Mouse (Mus musculus) CH12.LX (cell line): ENCODE data around the gene Cars. TPM values are rescaled to one million over a fixed set of nuclear protein-coding genes. Genes with fewer than 3 reads are reported as not detected.

Experiments
- DNase-seq: peaks from one replicate; pipeline ENCODE4 v3.0.0-alpha.2; 2013; ENCODE audit errors: extremely low read depth
- H3K27ac ChIP-seq: 2 replicates; pipeline ENCODE4 v1.5.1; 2012; ENCODE audit warnings: low read depth, mild to moderate bottlenecking, control low read depth, moderate library complexity; ENCODE audit not compliant: insufficient read depth
- H3K27me3 ChIP-seq: replicated peaks from 2 replicates; pipeline ENCODE3; 2012; ENCODE audit warnings: inconsistent platforms
- H3K36me3 ChIP-seq, 2 experiments: replicated peaks in 1 of 2; 2 replicates each; pipeline versions ENCODE3 to v1.6.1; 2012; ENCODE audit warnings: inconsistent platforms in 1 of 2, low read length in 1 of 2, mild to moderate bottlenecking in 1 of 2, mixed read lengths in 1 of 2, moderate library complexity in 1 of 2; ENCODE audit not compliant: control insufficient read depth in 1 of 2, insufficient read depth in 1 of 2
- H3K4me1 ChIP-seq, 2 experiments: 2 replicates each; pipeline ENCODE4 v1.6.1; 2012; ENCODE audit warnings: inconsistent platforms in 1 of 2, moderate library complexity in 1 of 2; ENCODE audit not compliant: insufficient read depth in 2 of 2, control insufficient read depth in 1 of 2
- H3K4me2 ChIP-seq: 2 replicates; pipeline ENCODE4 v1.6.1; 2012; ENCODE audit warnings: low read depth, mild to moderate bottlenecking, control low read depth; ENCODE audit not compliant: poor library complexity, insufficient read depth, severe bottlenecking
- H3K4me3 ChIP-seq, 3 experiments: fragments of 150-350 bp in 1 of 3; sonication (generic) in 1 of 3; replicated peaks in 1 of 3; 2 replicates each; pipeline versions ENCODE3 to v1.5.1; 2011 to 2012; ENCODE audit warnings: low read depth in 2 of 3, low read length in 2 of 3, mild to moderate bottlenecking in 2 of 3, moderate library complexity in 2 of 3, control low read depth in 1 of 3, improper control_type of control experiment in 1 of 3, inconsistent platforms in 1 of 3, mixed read lengths in 1 of 3; ENCODE audit not compliant: poor library complexity in 1 of 3
- H3K79me2 ChIP-seq: replicated peaks from 2 replicates; pipeline ENCODE4 v1.6.1; 2012; ENCODE audit warnings: mild to moderate bottlenecking, moderate library complexity; ENCODE audit not compliant: control insufficient read depth, poor library complexity, insufficient read depth, severe bottlenecking; ENCODE audit errors: extremely low read depth
- H3K9ac ChIP-seq: 2 replicates; pipeline ENCODE4 v1.6.1; 2012; ENCODE audit warnings: low read depth, mild to moderate bottlenecking, control low read depth, moderate library complexity; ENCODE audit not compliant: insufficient read depth
- H3K9me3 ChIP-seq: replicated peaks from 2 replicates; pipeline ENCODE3; 2012; ENCODE audit warnings: low read length, inconsistent platforms, mixed read lengths
- BHLHE40 ChIP-seq: IDR thresholded peaks from 2 replicates; pipeline ENCODE4 v1.6.1; 2011; ENCODE audit warnings: mild to moderate bottlenecking, low read depth, low read length, improper control_type of control experiment
- CHD2 ChIP-seq: IDR thresholded peaks from 2 replicates; pipeline ENCODE4 v1.6.1; 2011; ENCODE audit warnings: low read length, improper control_type of control experiment
- CTCF ChIP-seq, 2 experiments: IDR thresholded peaks in 1 of 2; conservative IDR thresholded peaks in 1 of 2; 2 replicates each; pipeline ENCODE4 v1.5.1; 2011 to 2012; ENCODE audit warnings: low read depth in 2 of 2, low read length in 2 of 2, improper control_type of control experiment in 1 of 2, inconsistent platforms in 1 of 2, mild to moderate bottlenecking in 1 of 2, moderate library complexity in 1 of 2
- E2F4 ChIP-seq: IDR thresholded peaks from 2 replicates; pipeline ENCODE4 v1.6.1; 2011; ENCODE audit warnings: low read depth, low read length, improper control_type of control experiment; ENCODE audit not compliant: insufficient replicate concordance
- JUN ChIP-seq: IDR thresholded peaks from 2 replicates; pipeline ENCODE4 v1.6.1; 2011; ENCODE audit warnings: low read depth, mild to moderate bottlenecking, low read length, improper control_type of control experiment, moderate library complexity; ENCODE audit not compliant: insufficient read depth
- MAZ ChIP-seq: IDR thresholded peaks from 2 replicates; pipeline ENCODE4 v1.6.1; 2012; ENCODE audit warnings: low read depth, mild to moderate bottlenecking, inconsistent platforms, low read length, improper control_type of control experiment, moderate library complexity
- MEF2A ChIP-seq: IDR thresholded peaks from 2 replicates; pipeline ENCODE4 v1.6.1; 2014; ENCODE audit warnings: low read depth, mild to moderate bottlenecking, inconsistent platforms, low read length, improper control_type of control experiment, borderline replicate concordance
- MXI1 ChIP-seq: IDR thresholded peaks from 2 replicates; pipeline ENCODE4 v1.6.1; 2011; ENCODE audit warnings: mild to moderate bottlenecking, low read depth, low read length, improper control_type of control experiment
- NELFE ChIP-seq: IDR thresholded peaks from 2 replicates; pipeline ENCODE4 v1.6.1; 2011; ENCODE audit warnings: low read depth, low read length, improper control_type of control experiment
- NRF1 ChIP-seq: IDR thresholded peaks from 2 replicates; pipeline ENCODE4 v1.6.1; 2014; ENCODE audit warnings: low read depth, mild to moderate bottlenecking, inconsistent platforms, low read length, improper control_type of control experiment, moderate library complexity
- PAX5 ChIP-seq: IDR thresholded peaks from 2 replicates; pipeline ENCODE4 v1.6.1; 2012; ENCODE audit warnings: low read length, inconsistent platforms, mixed read lengths
- POLR2A ChIP-seq: IDR thresholded peaks from 2 replicates; pipeline ENCODE4 v1.6.1; 2011; ENCODE audit warnings: low read depth, mild to moderate bottlenecking, improper control_type of control experiment, low read length
- POLR2AphosphoS2 ChIP-seq: IDR thresholded peaks from 2 replicates; pipeline ENCODE4 v1.6.1; 2011; ENCODE audit warnings: low read depth, low read length, improper control_type of control experiment
- RCOR1 ChIP-seq: conservative IDR thresholded peaks from 2 replicates; pipeline ENCODE4 v1.6.1; 2012; ENCODE audit warnings: low read depth, mild to moderate bottlenecking, inconsistent platforms, low read length, improper control_type of control experiment
- SMC3 ChIP-seq: IDR thresholded peaks from 2 replicates; pipeline ENCODE4 v1.6.1; 2011; ENCODE audit warnings: low read depth, low read length, improper control_type of control experiment
- TBP ChIP-seq: conservative IDR thresholded peaks from 2 replicates; pipeline ENCODE4 v1.6.1; 2011; ENCODE audit warnings: low read depth, low read length, improper control_type of control experiment
- UBTF ChIP-seq: IDR thresholded peaks from 2 replicates; pipeline ENCODE4 v1.6.1; 2012; ENCODE audit warnings: low read depth, mild to moderate bottlenecking, inconsistent platforms, low read length, improper control_type of control experiment, moderate library complexity
- USF1 ChIP-seq: IDR thresholded peaks from 2 replicates; pipeline ENCODE4 v1.6.1; 2014; ENCODE audit warnings: low read depth, mild to moderate bottlenecking, inconsistent platforms, low read length, improper control_type of control experiment
- ZC3H11A ChIP-seq: IDR thresholded peaks from 2 replicates; pipeline ENCODE4 v1.6.1; 2012; ENCODE audit warnings: low read depth, mild to moderate bottlenecking, inconsistent platforms, low read length, improper control_type of control experiment
- ZKSCAN1 ChIP-seq: IDR thresholded peaks from 2 replicates; pipeline ENCODE4 v1.6.1; 2012; ENCODE audit warnings: low read depth, inconsistent platforms, low read length, improper control_type of control experiment, borderline replicate concordance
- ZNF384 ChIP-seq: IDR thresholded peaks from 2 replicates; pipeline ENCODE4 v1.6.1; 2012; ENCODE audit warnings: low read depth, low read length, improper control_type of control experiment, inconsistent platforms
- dilution Hi-C: fragments of 300-500 bp; cut with MboI; formaldehyde crosslinking; loops from 2 replicates; pipeline ENCODE4 v1.14.3; 2020; ENCODE audit warnings: low sequenced_read_pairs; ENCODE audit not compliant: extremely low pct_unique_long_range_greater_than_20kb, extremely low pct_ligation_motif_present
- in situ Hi-C: fragments of 300-500 bp; cut with MboI; formaldehyde crosslinking; loops from 3 replicates; pipeline ENCODE4 v1.14.3; 2019; ENCODE audit warnings: low sequenced_read_pairs, low pct_ligation_motif_present, low pct_unique_long_range_greater_than_20kb, mixed read lengths
- polyA plus RNA-seq: library from polyadenylated mRNA; unstranded; fragments of >175 nt; gene quantifications from 2 replicates; pipeline ENCODE4 v1.2.1, GENCODE M21; 2012; ENCODE audit warnings: low read depth; ENCODE audit not compliant: insufficient read length
- total RNA-seq, 2 experiments: library from RNA; depleted of rRNA; stranded (reverse); fragments of 300-350 nt in 1 of 2; fragments of >200 nt in 1 of 2; gene quantifications; 2 replicates each; pipeline ENCODE4 v1.2.3; 2012 to 2014

Gene Cars
- total and polyA plus RNA-seq, 3 experiments, result 118 to 222 (median 170) TPM

DNA sequence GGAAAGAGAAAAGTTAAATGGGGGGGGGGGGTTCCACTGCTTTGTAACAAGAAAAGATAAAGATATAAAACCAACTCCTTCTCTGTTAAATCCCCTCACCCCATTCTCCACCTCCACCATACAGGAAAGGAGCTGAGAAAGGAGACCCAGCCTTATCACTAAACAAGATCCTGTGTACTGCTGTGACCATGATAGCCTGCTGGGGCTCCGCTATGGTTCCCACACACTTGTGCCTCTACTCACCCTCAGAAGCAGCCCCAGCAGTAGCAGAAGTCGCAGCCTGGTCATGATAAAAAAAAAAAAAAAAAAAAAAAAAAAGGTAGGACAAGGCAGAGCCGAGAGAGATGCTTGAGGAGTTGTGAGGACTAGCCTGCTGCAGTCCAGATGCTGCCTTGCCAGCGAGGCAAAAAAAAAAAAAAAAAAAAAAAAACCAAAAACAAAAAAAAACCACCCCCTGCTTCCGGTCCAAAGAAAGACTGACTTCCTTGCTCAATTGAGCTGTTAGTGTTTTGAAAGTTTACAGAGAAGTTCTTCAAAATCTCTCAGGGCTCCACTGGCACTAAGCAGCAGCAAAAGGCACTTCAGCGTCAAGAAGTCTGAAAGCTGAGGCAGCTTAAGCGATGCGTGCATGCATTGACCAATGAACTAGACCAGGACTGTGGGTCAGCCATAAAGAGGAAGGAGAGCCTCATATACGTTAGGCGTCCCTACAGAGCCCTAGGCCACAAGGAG is 27.8 kb upstream of the Cars start (continued):
- TF ChIP-seq BHLHE40 (no peak), ZC3H11A (no peak), ZKSCAN1 (peak; percentile 32; the same call in 1 of the 2 replicates), MEF2A (no peak), TBP (0 out of 2 replicates have a peak, but pooled peaks have one; percentile 55), NRF1 (no peak), MAZ (no peak), PAX5 (no peak), CHD2 (0 out of 2 replicates have a peak, but pooled peaks have one; percentile 29), MXI1 (no peak), UBTF (no peak), USF1 (no peak), RCOR1 (no peak), E2F4 (no peak), JUN (no peak), POLR2A (no peak; the same call in 1 of the 2 replicates), NELFE (peak; percentile 54), CTCF (conservative IDR thresholded peaks at IDR 0.05 in 1 of 2, IDR thresholded peaks at IDR 0.05 in 1 of 2; ENCODE audit: low read depth in 2 of 2, low read length in 2 of 2) (no peak), POLR2AphosphoS2 (no peak)
- TF ChIP-seq, all 38 proteins: peak for 15

DNA sequence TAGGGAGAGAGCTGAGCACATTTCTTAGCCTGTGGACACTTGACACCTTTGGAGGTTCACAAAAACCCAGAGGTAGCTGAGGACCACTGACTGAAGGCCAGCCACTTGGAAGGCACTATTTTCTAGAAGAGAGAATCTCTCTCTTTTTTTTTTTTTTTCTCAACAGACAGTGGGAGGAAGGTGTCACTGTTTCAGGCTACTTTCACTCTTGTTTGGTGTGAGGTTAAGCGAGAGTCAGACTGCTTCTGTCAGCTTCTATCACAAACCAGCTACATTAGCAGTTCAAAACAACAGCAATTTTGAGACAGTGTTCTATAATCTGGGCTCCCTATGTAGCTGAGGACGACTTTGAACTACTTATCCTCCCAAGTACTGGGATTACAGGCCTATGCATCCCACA is 26.3 kb upstream of the Cars start:
- Histone ChIP-seq H3K9ac (no peak overlapping the region), H3K4me1 (peaks cover 3 to 26% of the 10 kb centered on the region in 2 experiments; a peak in 3 of 4 replicates), H3K27me3 (no peaks in the 10 kb centered on the region), H3K79me2 (no peaks in the 10 kb centered on the region), H3K27ac (no peak overlapping the region), H3K4me3 (peak overlapping the region in 1 of 3 experiments; percentile 26), H3K4me2 (peak overlapping the region; percentile 78), H3K9me3 (peaks cover 4% of the 10 kb centered on the region), H3K36me3 (no peaks in the 10 kb centered on the region)
- in situ Hi-C loops (no loop called here), dilution Hi-C loops (no loop called here)
- no peak for DNase-seq
- TF ChIP-seq SMC3 (no peak), ZNF384 (peak; percentile 87), ZKSCAN1 (no peak), CHD2 (no peak), UBTF (no peak)
